Mouse (Mus musculus) T-helper 2 cell (primary cell): Measurements from ENCODE around the gene Wnt5b.

Experiments used
- in situ Hi-C: fragments of 300-600 bp; cut with MboI, MseI; formaldehyde crosslinking; loops from one replicate; pipeline ENCODE4 v1.15.1; 2025; ENCODE audit warnings: high pct_unique_total_duplicates

The Wnt5b gene

GRCm38 (mm10) chr6:119389089-119389488, 155.1 kb downstream of the Wnt5b start:
- in situ Hi-C loops, result no loop called here

DNA sequence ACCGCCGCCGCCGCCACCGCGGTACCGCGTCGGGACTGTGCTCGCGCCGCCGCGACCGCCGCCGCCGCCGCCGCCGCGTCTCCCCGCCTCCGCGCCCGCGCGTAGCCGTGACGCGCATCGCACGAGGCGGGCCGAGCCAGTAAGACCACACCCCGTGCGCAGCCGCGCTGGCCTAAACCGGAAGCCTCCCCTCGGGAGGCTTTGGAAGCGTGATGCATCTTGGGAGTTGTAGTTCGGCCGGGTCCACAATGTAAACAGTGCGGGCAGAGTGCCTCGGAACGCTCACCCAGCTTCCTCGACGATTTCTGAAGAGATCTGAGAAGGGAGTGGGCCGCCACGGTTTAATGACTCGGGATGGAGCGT, 155.5 kb downstream of the Wnt5b start:
- in situ Hi-C loops, result no loop called here

GRCm38 (mm10) chr6:119387801-119388649, 156.1 kb downstream of the Wnt5b start:
- in situ Hi-C loops, result no loop called here

DNA sequence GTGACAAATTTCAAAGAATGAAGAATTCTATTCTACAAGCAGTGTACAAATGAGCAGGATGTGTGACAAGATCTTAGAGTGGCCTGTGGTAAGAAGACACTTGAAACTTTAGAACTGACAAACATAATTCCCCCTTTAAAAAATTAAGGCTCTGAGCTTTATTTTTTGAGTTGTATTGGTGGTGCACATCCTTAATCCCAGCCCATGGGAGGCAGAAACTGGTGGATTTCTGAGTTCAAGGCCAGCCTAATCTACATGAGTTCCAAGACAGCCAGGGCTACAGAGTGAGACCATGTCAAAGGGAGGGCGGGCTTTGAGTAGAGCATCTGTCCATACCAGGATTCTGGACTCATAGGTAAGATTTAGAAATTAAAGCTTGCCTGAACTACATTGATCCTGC, 157.3 kb downstream of the Wnt5b start:
- in situ Hi-C loops, result no loop called here

- in situ Hi-C loops, result no loop called here
Observed at GRCm38 (mm10) chr6:119386421-119386820, 157.7 kb downstream of the Wnt5b start.

GRCm38 (mm10) chr6:119385668-119386067, 158.5 kb downstream of the Wnt5b start:
- in situ Hi-C loops, result no loop called here
